Mouse (Mus musculus): ENCODE measurements around the gene Shcbp1l.

DNA sequence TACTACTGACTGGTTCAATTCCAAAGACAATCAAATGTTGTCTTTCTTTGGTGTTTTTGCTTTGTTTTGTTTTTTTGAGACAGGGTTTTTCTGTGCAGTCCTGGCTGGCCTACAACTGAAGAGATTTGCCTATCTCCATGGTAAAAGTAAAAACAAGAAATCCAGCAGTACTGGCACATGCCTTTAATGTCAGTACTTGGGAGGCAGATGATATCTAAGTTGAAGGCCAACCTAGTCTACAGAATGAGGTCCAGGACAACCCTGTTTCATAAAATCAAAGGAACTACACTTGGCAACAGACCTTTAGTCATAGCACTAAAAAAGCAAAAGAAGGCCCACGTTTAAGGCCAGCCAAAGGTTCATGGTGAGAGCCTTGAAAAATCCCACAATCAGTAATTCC is 36.8 kb downstream of the Shcbp1l start:
- TF ChIP-seq CTCF (IDR thresholded peaks at IDR 0.05; ENCODE audit: borderline replicate concordance, control insufficient read depth, extremely low read depth, insufficient read depth, low read length, poor library complexity), result no peak
- TF ChIP-seq POLR2A (IDR thresholded peaks at IDR 0.05; ENCODE audit: control insufficient read depth, extremely low read depth, insufficient read depth, low read length, poor library complexity), result no peak

All from thymus, adult 2 months (tissue).